Mouse (Mus musculus): ENCODE measurements around the gene Cyth2. TPM values are rescaled to one million over a fixed set of nuclear protein-coding genes. Genes with fewer than 3 reads are reported as not detected.

The Cyth2 gene
- total RNA-seq, 2 experiments from 2014 or later = 229 to 242 TPM

GRCm38 (mm10) chr7:45759400-45759799 lies 55.0 kb downstream of the Cyth2 start:
- DNase-seq (ENCODE audit: extremely low spot score in 1 of 2, low spot score in 2 of 2) = no peak
- intact Hi-C loops (cut with DNase I) = no loop called here

Other genes with a start within 250 kb of the Cyth2 start
- gene Bcat2, start 244.4 kb downstream of the Cyth2 start, total RNA-seq (2021) = 10 to 100 TPM; 20.9 to 21.8 TPM
- gene Fgf21, start 199.1 kb downstream of the Cyth2 start, total RNA-seq (2021) = not detected
- gene Fut1, start 197.3 kb downstream of the Cyth2 start, total RNA-seq (2021) = under 1 TPM; 0.13 to 0.30 TPM
- gene Izumo1, start 192.8 kb downstream of the Cyth2 start, total RNA-seq (2021) = not detected
- gene Rasip1, start 187.1 kb downstream of the Cyth2 start, total RNA-seq (2021) = 10 to 100 TPM; 15.1 to 15.8 TPM
- gene Mamstr, start 174.6 kb downstream of the Cyth2 start, total RNA-seq (2021) = 1 to 10 TPM; 1.2 to 2.2 TPM
- gene Fut2, start 148.2 kb downstream of the Cyth2 start, total RNA-seq (2021) = under 1 TPM; 0.18 to 0.24 TPM
- under 1 TPM; 0.45 to 0.47 TPM for gene Ntn5, start 130.6 kb downstream of the Cyth2 start, total RNA-seq (2021)
- under 1 TPM; 0.34 to 0.39 TPM for gene Sec1, start 120.2 kb downstream of the Cyth2 start, total RNA-seq (2021)
- gene Car11, start 114.7 kb downstream of the Cyth2 start, total RNA-seq (2021) = 100 to 1,000 TPM; 152 to 154 TPM
- 10 to 100 TPM; 40.9 to 51.0 TPM for gene Dbp, start 109.5 kb downstream of the Cyth2 start, total RNA-seq (2021)
- 100 to 1,000 TPM; 437 to 456 TPM for gene Rpl18, start 99.1 kb downstream of the Cyth2 start, total RNA-seq (2021)
- 10 to 100 TPM; 23.0 to 24.6 TPM for gene Sphk2, start 96.6 kb downstream of the Cyth2 start, total RNA-seq (2021)
- gene Fam83e, start 93.4 kb downstream of the Cyth2 start, total RNA-seq (2021) = under 1 TPM; 0.26 to 0.39 TPM
- gene Spaca4, start 88.8 kb downstream of the Cyth2 start, total RNA-seq (2021) = not detected
- gene Lmtk3, start 30.8 kb downstream of the Cyth2 start, total RNA-seq (2021) = 100 to 1,000 TPM; 268 to 281 TPM
- gene Sult2b1, start 29.9 kb downstream of the Cyth2 start, total RNA-seq (2021) = 10 to 100 TPM in 1 of 2 experiments, 1 to 10 TPM in 1; 9.7 to 11.5 TPM
- 1 to 10 TPM; 1.6 to 1.8 TPM for gene Kcnj14, start 10.2 kb upstream of the Cyth2 start, total RNA-seq (2021)
- gene Grwd1, start 16.4 kb upstream of the Cyth2 start, total RNA-seq (2021) = 10 to 100 TPM; 27.5 to 29.2 TPM
- gene Kdelr1, start 58.2 kb upstream of the Cyth2 start, total RNA-seq (2021) = 100 to 1,000 TPM; 101 to 103 TPM
- 10 to 100 TPM; 35.6 to 36.4 TPM for gene Grin2d, start 63.8 kb upstream of the Cyth2 start, total RNA-seq (2021)
- not detected for gene Syngr4, start 82.1 kb upstream of the Cyth2 start, total RNA-seq (2021)
- gene Tmem143, start 82.4 kb upstream of the Cyth2 start, total RNA-seq (2021) = 10 to 100 TPM; 17.9 to 22.8 TPM
- gene Emp3, start 106.8 kb upstream of the Cyth2 start, total RNA-seq (2021) = 1 to 10 TPM; 4.6 to 6.7 TPM
- gene Ccdc114, start 109.5 kb upstream of the Cyth2 start, total RNA-seq (2021) = 1 to 10 TPM; 1.4 to 1.5 TPM
- gene Abcc6, start 215.7 kb upstream of the Cyth2 start, total RNA-seq (2021) = 1 to 10 TPM; 3.9 to 4.4 TPM
- gene Nomo1, start 219.1 kb upstream of the Cyth2 start, total RNA-seq (2021) = 100 to 1,000 TPM; 109 to 115 TPM